Mouse (Mus musculus): ENCODE results near the gene H2-Q10.
"Not testable (repeated sequence)": the region's sequence is repeated elsewhere in the genome, so short reads cannot be mapped to it uniquely, and the experiment has no call there.

GRCm38 (mm10) chr17:35438885-35439284 lies 31.0 kb upstream of the H2-Q10 start, which contains the start of gene H2-Q7:
- TF ChIP-seq CTCF (conservative IDR thresholded peaks at IDR 0.05; ENCODE audit: low read length); NANOG (IDR thresholded peaks at IDR 0.05; ENCODE audit: borderline replicate concordance, low read length); POU5F1 (IDR thresholded peaks at IDR 0.05; ENCODE audit: borderline replicate concordance, low read length): not testable (repeated sequence)
